Mouse (Mus musculus) cerebellum, postnatal 36 days (tissue): ENCODE data around the gene Olfr890.
"Not testable (repeated sequence)": the region's sequence is repeated elsewhere in the genome, so short reads cannot be mapped to it uniquely, and the experiment has no call there.

Experiments used
- DNase-seq, 2 experiments: peaks; one replicate each; pipeline ENCODE4 v3.0.0; 2021 to 2022; ENCODE audit warnings: mixed read lengths in 2 of 2

Olfr890 gene

DNA sequence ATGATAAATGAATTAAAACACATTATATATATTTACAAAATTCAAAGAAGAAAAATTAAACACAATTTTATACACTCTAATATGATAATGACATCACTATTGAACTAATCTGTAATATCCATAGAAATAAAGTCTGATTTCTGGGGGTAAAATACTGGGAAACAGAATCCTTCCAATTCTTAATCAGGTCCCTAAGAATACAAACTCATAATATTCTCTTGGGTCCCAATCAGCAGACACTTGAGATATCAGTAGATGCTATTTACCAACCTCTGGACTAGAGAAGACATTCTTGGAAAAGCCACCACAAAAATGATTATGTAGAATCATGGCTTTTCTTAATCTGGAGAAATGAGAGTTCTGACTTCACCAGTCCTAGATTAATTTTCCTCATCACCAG is at the start of gene Olfr890:
Gene Olfr890 (plus strand): TSS at position 301 of the 400 bp plus-strand sequence.
- no peak for DNase-seq

GRCm38 (mm10) chr9:38107828-38108227 is 34.5 kb upstream of the Olfr890 start, which contains the start of gene Olfr888:
Gene Olfr888, plus strand, starts transcription at chr9:38108128.
- no peak for DNase-seq

DNA sequence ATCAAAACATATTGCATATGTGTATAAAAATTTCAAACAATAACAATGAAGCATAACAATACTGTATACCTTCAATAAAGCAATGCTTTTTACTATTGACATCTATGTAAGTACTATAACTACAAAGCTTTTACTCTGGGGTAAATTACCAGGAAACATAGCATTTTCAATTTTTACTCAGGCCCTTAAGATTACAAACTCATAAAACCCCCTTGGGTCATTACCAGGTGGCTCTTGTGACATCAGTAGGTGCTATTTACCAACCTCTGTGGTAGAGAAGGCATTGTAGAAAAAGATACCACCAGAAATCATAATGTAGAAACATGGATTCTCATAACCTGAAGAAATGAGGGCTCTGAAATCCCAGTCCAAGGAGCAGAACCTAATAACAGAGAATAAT is 27.4 kb upstream of the Olfr890 start, which contains the start of gene Olfr889:
Gene Olfr889 (plus strand): TSS at position 301 of the 400 bp plus-strand sequence.
- no peak for DNase-seq

GRCm38 (mm10) chr9:38168341-38168740 is 26.0 kb downstream of the Olfr890 start:
- DNase-seq = not testable (repeated sequence)

- no peak for DNase-seq
These were observed 38.4 kb downstream of the Olfr890 start, which contains the start of gene Olfr891 for GRCm38 (mm10) chr9:38180721-38181120. Gene Olfr891, minus strand, starts transcription at chr9:38180821.
